Mouse (Mus musculus) limb, embryonic 15.5 days (tissue): ENCODE data around the gene Tagap1. TPM values are rescaled to one million over a fixed set of nuclear protein-coding genes. Genes with fewer than 3 reads are reported as not detected.
"Not testable (repeated sequence)": the region's sequence is repeated elsewhere in the genome, so short reads cannot be mapped to it uniquely, and the experiment has no call there.

Experiments
- ATAC-seq: fragments of 200-750 bp; cut with Nextera tagmentation; 2 replicates; pipeline ENCODE4 v1.8.0; 2017; ENCODE audit warnings: low read depth, moderate TSS enrichment; ENCODE audit not compliant: insufficient number of reproducible peaks, low FRiP score, low TSS enrichment
- H3K27ac ChIP-seq: fragments of 300-500 bp; sonication (generic); 2 replicates; pipeline ENCODE4 v1.5.1; 2015; ENCODE audit warnings: moderate library complexity, mild to moderate bottlenecking, inconsistent platforms
- H3K27me3 ChIP-seq: fragments of 300-500 bp; sonication (generic); 2 replicates; pipeline ENCODE4 v1.6.1; 2015; ENCODE audit warnings: inconsistent platforms
- H3K36me3 ChIP-seq: fragments of 300-500 bp; sonication (generic); 2 replicates; pipeline ENCODE4 v1.6.1; 2015; ENCODE audit warnings: inconsistent platforms
- H3K4me1 ChIP-seq: fragments of 300-500 bp; sonication (generic); 2 replicates; pipeline ENCODE4 v1.6.1; 2015; ENCODE audit warnings: inconsistent platforms
- H3K4me2 ChIP-seq: fragments of 300-500 bp; sonication (generic); 2 replicates; pipeline ENCODE4 v1.6.1; 2015; ENCODE audit warnings: mild to moderate bottlenecking, inconsistent platforms
- H3K4me3 ChIP-seq: fragments of 300-500 bp; sonication (generic); 2 replicates; pipeline ENCODE4 v1.5.1; 2015; ENCODE audit warnings: mild to moderate bottlenecking, inconsistent platforms
- H3K9ac ChIP-seq: fragments of 300-500 bp; sonication (generic); 2 replicates; pipeline ENCODE4 v1.6.1; 2015; ENCODE audit warnings: inconsistent platforms
- H3K9me3 ChIP-seq: fragments of 300-500 bp; sonication (generic); 2 replicates; pipeline ENCODE4 v1.6.1; 2016; ENCODE audit warnings: inconsistent platforms
- WGBS: fragments of 180-500 bp; shearing (Covaris S2); methylation state at CpG from one replicate; pipeline ENCODE4 v1.1.7; 2015; 5-methylcytosine and 5-hydroxymethylcytosine counted together
- polyA plus RNA-seq: library from polyadenylated mRNA; unstranded; fragments of >200 nt; fragmentation: Nextera tagmentation; extraction: Ambion mirVana; gene quantifications from 2 replicates; pipeline ENCODE4 v1.2.1, GENCODE M21; 2015

The Tagap1 gene
- 40.2 and 44.6 TPM in 2 replicates for polyA plus RNA-seq

GRCm38 (mm10) chr17:6960776-6961175, at the start of gene Tagap1:
Gene Tagap1, minus strand, starts transcription at chr17:6961156.
- H3K9ac ChIP-seq, result 0 out of 2 replicates have a peak within 1 kb of the TSS, but pooled peaks have one; percentile 31
- peak within 1 kb of the TSS; percentile 49 for H3K4me3 ChIP-seq
- H3K9me3 ChIP-seq, H3K27me3 ChIP-seq, H3K36me3 ChIP-seq, H3K4me1 ChIP-seq, ATAC-seq: not testable (repeated sequence)
- H3K27ac ChIP-seq, result 0 out of 2 replicates have a peak within 1 kb of the TSS, but pooled peaks have one; percentile 65
- H3K4me2 ChIP-seq, result peak within 1 kb of the TSS; percentile 40
- under 1% methylated on average over 30 of the region's 51 CpGs for WGBS

DNA sequence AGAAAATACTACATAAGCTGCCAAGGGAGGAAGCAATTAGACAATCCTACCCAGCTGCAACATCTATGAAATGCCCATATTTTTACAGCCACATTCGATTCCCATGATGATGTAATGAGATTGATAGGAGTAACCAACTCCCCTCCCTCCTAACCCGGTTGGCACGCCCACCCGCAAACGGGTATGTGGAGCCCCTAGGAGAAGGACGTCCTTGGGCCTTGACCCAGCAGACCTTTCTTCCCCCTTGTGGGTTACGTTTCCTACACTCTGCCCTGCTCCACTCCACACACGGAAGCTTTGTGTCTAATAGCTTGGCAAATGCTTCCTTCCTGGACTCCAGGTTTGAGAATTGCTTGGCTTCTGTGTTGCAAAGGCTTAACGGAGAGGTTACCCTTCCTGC, 48.9 kb upstream of the Tagap1 start:
- not testable (repeated sequence) for H3K9ac ChIP-seq, H3K4me2 ChIP-seq, H3K27me3 ChIP-seq, H3K9me3 ChIP-seq, H3K27ac ChIP-seq, H3K4me1 ChIP-seq, ATAC-seq, H3K36me3 ChIP-seq, H3K4me3 ChIP-seq
- WGBS, result 32% methylated on average over 5 of the region's 9 CpGs

DNA sequence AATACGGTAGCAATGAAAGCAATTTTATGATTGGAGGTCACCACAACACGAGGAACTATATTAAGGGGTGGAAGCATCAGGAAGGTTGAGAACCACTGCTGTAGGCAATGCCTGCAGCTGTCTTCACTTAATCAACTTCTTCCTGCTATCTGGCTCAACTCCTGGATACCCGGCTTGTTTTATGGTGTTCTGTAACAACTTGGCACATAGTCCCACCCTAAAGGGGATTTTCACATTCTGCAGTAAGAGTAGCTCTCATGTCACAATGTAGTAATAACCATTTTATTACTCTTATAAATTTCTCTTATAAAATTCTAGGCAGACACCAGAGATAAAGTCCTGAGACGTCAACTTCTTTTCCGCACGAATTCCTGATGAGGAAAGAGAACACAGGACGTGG, 48.5 kb upstream of the Tagap1 start:
- H3K9me3 ChIP-seq, H3K36me3 ChIP-seq, H3K4me2 ChIP-seq, H3K4me1 ChIP-seq, H3K4me3 ChIP-seq, H3K9ac ChIP-seq, H3K27ac ChIP-seq, H3K27me3 ChIP-seq: not testable (repeated sequence)
- WGBS, result no CpG with 5 or more reads among the region's 7 CpGs
- peak; percentile 55; the same call in 1 of the 2 replicates for ATAC-seq

DNA sequence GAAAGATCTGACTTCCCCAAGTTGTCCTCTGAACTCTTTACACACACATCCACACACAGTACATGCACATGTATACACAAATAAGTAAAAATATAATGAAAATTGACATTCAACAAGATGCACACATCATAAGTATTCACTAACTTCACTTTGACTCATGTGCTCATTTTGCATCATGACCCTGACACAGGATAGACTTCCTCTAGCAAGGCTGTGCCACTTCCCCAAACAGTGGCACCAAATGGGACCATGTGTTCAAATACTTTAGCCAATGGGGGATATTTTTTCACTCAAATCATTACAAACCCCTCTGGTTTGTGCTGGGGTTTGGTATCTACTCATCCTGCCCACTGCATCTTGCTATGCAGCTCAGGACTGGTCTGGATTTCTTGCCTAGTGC, 47.9 kb upstream of the Tagap1 start:
- ATAC-seq, result not testable (repeated sequence)

DNA sequence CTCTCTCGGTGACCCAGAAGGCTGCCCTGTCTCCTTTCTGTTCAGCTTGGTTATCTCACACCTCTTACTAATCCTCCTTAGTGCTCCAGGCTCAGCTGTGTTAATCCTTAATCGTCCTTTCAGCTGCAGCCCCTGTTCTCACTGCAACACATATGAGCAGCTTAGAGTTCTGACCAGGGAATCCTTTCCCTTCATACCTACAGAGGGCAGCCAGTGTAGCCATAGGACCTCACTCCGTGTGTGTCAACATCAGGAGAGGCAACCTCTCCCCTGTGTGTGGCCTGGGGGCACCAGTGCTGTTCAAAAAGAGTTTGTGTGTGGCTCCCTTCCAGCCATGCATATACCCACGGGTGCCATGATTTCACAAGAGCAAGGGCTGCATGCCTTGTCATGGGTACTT, 44.7 kb upstream of the Tagap1 start:
- not testable (repeated sequence) for H3K27me3 ChIP-seq, H3K4me3 ChIP-seq, H3K36me3 ChIP-seq, H3K27ac ChIP-seq, H3K4me1 ChIP-seq, H3K9me3 ChIP-seq, H3K9ac ChIP-seq, ATAC-seq, H3K4me2 ChIP-seq
- 34% methylated on average over 3 of the region's 4 CpGs for WGBS

More for the DNA sequence above, 47.9 kb upstream of the Tagap1 start:
- not testable (repeated sequence) for H3K9me3 ChIP-seq, H3K27me3 ChIP-seq, H3K36me3 ChIP-seq, H3K4me3 ChIP-seq, H3K9ac ChIP-seq, H3K27ac ChIP-seq, H3K4me2 ChIP-seq, H3K4me1 ChIP-seq

- not testable (repeated sequence) for H3K36me3 ChIP-seq
Observed at GRCm38 (mm10) chr17:7003392-7003791, 42.4 kb upstream of the Tagap1 start.

DNA sequence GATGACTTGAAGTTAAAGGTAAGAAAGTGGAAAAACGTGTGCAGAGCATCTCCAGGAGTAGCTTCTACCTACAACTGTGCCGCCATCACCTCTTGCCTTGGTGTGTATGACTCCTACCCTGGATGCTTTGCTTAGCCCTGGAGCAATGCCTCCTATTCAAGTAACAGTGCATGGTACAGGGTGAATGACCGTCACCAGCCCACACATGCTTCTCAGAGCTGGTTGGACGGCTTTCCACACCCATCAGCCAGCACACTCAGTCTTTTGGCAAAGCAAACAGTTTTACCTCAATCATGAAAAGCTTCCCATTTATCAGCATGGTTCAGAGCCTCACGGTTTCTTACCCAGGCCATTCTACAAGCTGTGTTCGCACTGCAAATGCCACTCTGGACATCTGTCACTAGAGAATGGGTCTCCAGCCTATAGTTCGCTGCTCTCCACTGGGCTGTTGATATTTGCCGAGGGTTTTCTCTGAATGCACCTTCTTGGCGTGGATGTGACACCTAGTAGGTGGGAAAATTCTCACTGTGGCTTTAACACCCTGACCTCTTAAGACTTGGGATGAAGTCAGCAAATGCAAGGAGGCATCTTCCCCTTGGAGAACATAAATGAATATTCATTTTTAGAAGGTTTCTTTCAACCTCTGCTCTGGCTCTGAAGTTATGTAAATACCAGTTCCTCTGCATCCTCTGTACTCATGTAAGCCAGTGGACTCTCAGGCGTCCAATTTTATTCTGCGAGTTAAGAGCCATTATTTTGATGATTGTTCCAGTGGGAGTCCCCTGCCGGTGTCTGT, 41.0 kb upstream of the Tagap1 start:
- H3K9ac ChIP-seq, H3K9me3 ChIP-seq, H3K36me3 ChIP-seq, H3K4me3 ChIP-seq, H3K4me1 ChIP-seq, H3K27ac ChIP-seq, H3K4me2 ChIP-seq, H3K27me3 ChIP-seq, ATAC-seq: not testable (repeated sequence)
- 68% methylated on average over 9 of the region's 12 CpGs for WGBS

More at GRCm38 (mm10) chr17:7003392-7003791, 42.4 kb upstream of the Tagap1 start:
- WGBS, result no CpG with 5 or more reads among the region's 3 CpGs
- not testable (repeated sequence) for H3K27me3 ChIP-seq, H3K27ac ChIP-seq, H3K9ac ChIP-seq, H3K4me1 ChIP-seq, H3K9me3 ChIP-seq, ATAC-seq, H3K4me2 ChIP-seq, H3K4me3 ChIP-seq

DNA sequence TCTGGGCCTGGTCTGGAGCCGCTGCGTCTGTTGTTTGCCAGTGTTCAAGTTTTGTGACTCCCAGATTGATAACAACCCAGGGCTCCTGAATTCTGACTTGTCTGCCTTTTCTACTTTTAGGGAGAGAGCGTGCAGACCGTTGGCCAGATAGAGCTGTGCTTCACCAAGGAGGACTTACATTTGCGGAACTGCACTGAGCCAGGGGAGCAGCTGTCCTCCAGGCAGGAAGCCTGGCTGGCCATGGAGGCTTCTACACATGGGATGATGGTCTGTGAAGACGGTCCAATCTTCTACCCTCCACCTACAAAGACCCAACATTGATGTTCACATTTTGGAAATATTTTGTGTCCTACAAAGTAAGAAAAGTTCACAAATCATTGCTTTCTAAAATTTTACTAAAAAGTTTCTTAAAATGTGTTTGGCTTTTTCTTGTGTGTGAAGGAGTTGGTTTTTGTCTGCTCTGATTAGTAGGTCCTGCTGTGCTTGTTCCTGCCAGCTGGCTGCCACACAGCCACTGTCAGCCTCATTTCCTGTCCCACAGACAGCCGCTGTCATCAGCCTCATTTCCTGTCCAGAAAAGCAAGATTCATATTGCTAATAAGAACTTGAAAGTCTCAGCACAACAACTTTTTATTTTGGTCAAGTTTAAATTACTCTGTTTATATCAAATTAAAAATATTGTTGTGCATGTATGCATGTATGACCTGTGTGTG, 37.0 kb upstream of the Tagap1 start:
- H3K4me1 ChIP-seq, result not testable (repeated sequence)

GRCm38 (mm10) chr17:6996826-6997225, 35.9 kb upstream of the Tagap1 start:
- 86% methylated on average over 8 of the region's 8 CpGs for WGBS
- not testable (repeated sequence) for H3K4me1 ChIP-seq, H3K27ac ChIP-seq, H3K9me3 ChIP-seq, H3K27me3 ChIP-seq, ATAC-seq, H3K4me3 ChIP-seq, H3K4me2 ChIP-seq, H3K9ac ChIP-seq, H3K36me3 ChIP-seq

More for the DNA sequence above, 37.0 kb upstream of the Tagap1 start:
- ATAC-seq, H3K4me2 ChIP-seq, H3K36me3 ChIP-seq, H3K27ac ChIP-seq, H3K9me3 ChIP-seq, H3K9ac ChIP-seq, H3K4me3 ChIP-seq, H3K27me3 ChIP-seq: not testable (repeated sequence)
- WGBS, result 75% methylated on average over 1 of the region's 7 CpGs

DNA sequence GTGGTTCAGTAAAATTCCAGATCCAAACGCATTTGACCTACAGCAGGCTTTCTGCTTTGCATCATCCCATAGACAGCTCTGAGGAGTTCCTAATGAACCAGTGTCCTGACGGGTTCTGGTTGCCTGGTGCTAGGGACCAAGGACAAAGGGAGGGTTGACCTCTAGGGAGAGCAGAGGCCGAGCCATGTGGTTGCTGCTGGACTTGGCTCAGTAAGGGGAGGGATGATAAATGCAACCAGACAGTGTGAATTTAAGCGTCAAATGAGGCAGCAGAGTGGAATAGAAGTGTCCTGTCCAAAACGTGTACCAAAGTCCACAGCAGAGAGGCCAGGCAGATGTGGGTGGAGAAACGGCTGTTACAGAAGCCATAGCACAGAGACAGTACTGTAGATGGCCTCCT, 34.5 kb upstream of the Tagap1 start:
- not testable (repeated sequence) for H3K27me3 ChIP-seq, H3K4me3 ChIP-seq, ATAC-seq, H3K9ac ChIP-seq, H3K27ac ChIP-seq, H3K9me3 ChIP-seq, H3K4me1 ChIP-seq, H3K36me3 ChIP-seq, H3K4me2 ChIP-seq
- no CpG with 5 or more reads among the region's 6 CpGs for WGBS

- not testable (repeated sequence) for H3K4me1 ChIP-seq, H3K9me3 ChIP-seq, H3K4me2 ChIP-seq
Observed at GRCm38 (mm10) chr17:6986118-6986517, 25.2 kb upstream of the Tagap1 start.

DNA sequence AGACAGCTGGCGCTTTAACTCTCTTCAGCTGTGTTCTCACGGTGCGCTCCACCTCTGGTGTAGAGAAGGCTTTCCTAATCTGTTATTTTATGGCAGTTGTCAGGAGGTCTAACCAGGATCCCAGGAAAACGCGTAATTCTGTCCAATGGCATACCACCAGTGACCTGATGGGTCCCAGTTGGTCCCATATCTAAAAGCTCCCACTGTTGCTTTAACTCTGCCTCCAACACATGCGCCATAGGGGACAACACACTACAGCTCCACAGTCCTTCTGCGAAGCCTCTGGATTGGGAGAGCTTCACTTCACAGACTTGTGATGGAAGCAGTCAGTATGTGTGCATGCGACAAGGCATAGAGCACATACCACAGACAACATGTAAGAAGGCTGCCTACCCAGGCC, 19.2 kb upstream of the Tagap1 start:
- H3K36me3 ChIP-seq, H3K9ac ChIP-seq, H3K9me3 ChIP-seq, H3K27me3 ChIP-seq, ATAC-seq, H3K4me2 ChIP-seq, H3K4me3 ChIP-seq, H3K27ac ChIP-seq, H3K4me1 ChIP-seq: not testable (repeated sequence)
- 86% methylated on average over 5 of the region's 8 CpGs for WGBS

More at GRCm38 (mm10) chr17:6986118-6986517, 25.2 kb upstream of the Tagap1 start:
- not testable (repeated sequence) for H3K9ac ChIP-seq, H3K4me3 ChIP-seq, H3K27ac ChIP-seq, H3K27me3 ChIP-seq, H3K36me3 ChIP-seq, ATAC-seq
- 97% methylated on average over 1 of the region's 1 CpGs for WGBS
